Mouse (Mus musculus) limb, embryonic 13.5 days (tissue): Measurements from ENCODE around the gene Nt5e. TPM values are rescaled to one million over a fixed set of nuclear protein-coding genes. Genes with fewer than 3 reads are reported as not detected.
A peak's percentile ranks its signal among the peaks of the same experiment; 100 is the strongest.

Experiments
- ATAC-seq: fragments of 200-750 bp; cut with Nextera tagmentation; 2 replicates; pipeline ENCODE4 v1.8.0; 2017; ENCODE audit warnings: low read depth, moderate number of reproducible peaks, moderate TSS enrichment; ENCODE audit not compliant: low FRiP score
- H3K27ac ChIP-seq: fragments of 300-500 bp; sonication (generic); 2 replicates; pipeline ENCODE4 v1.5.1; 2015; ENCODE audit warnings: inconsistent platforms, mild to moderate bottlenecking, moderate library complexity
- H3K27me3 ChIP-seq: fragments of 300-500 bp; sonication (generic); 2 replicates; pipeline ENCODE4 v1.6.1; 2015; ENCODE audit warnings: mild to moderate bottlenecking, inconsistent platforms
- H3K36me3 ChIP-seq: fragments of 300-500 bp; sonication (generic); 2 replicates; pipeline ENCODE4 v1.6.1; 2015; ENCODE audit warnings: inconsistent platforms, mild to moderate bottlenecking, moderate library complexity
- H3K4me1 ChIP-seq: fragments of 300-500 bp; sonication (generic); 2 replicates; pipeline ENCODE4 v1.6.1; 2015; ENCODE audit warnings: inconsistent platforms
- H3K4me2 ChIP-seq: fragments of 300-500 bp; sonication (generic); replicated peaks from 2 replicates; pipeline ENCODE4 v1.6.1; 2015; ENCODE audit warnings: inconsistent platforms, mild to moderate bottlenecking, moderate library complexity
- H3K4me3 ChIP-seq: fragments of 300-500 bp; sonication (generic); 2 replicates; pipeline ENCODE4 v1.5.1; 2015; ENCODE audit warnings: moderate library complexity, mild to moderate bottlenecking, inconsistent platforms
- H3K9ac ChIP-seq: fragments of 300-500 bp; sonication (generic); 2 replicates; pipeline ENCODE4 v1.6.1; 2015; ENCODE audit warnings: mild to moderate bottlenecking, inconsistent platforms
- H3K9me3 ChIP-seq: fragments of 300-500 bp; sonication (generic); 2 replicates; pipeline ENCODE4 v1.6.1; 2016; ENCODE audit warnings: inconsistent platforms
- WGBS: fragments of 180-500 bp; shearing (Covaris S2); methylation state at CpG from one replicate; pipeline ENCODE4 v1.1.7; 2015; 5-methylcytosine and 5-hydroxymethylcytosine counted together
- polyA plus RNA-seq: library from polyadenylated mRNA; unstranded; fragments of >200 nt; fragmentation: Nextera tagmentation; extraction: Ambion mirVana; gene quantifications from 2 replicates; pipeline ENCODE4 v1.2.1, GENCODE M21; 2015

The Nt5e gene
- polyA plus RNA-seq, 1 experiment from 2014 or later = 13.2 TPM

DNA sequence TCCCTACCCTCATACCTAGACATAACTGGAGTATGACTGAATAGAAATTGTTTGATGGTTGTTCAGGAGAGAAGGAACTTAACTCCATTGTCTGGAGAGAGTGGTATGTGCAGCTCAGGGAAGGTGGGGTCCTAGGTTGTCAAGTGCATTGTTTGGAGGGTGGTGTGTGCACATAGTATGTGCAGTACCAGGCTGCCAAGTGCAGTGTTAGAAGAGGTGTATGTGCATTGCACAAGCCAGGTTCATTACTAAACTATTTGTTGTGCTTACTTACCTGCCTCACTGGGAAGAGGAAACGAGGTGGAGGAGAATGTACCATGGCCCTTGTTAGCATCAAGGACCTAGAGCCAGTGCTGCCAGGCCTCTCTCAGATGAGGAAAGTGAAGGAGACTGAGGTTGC lies 23.3 kb downstream of the Nt5e start:
- Histone ChIP-seq H3K4me1 (peaks cover 26% of the 10 kb centered on the region; the same call in 1 of the 2 replicates), H3K36me3 (no peaks in the 10 kb centered on the region), H3K4me3 (no peak overlapping the region), H3K9ac (no peak overlapping the region), H3K27ac (no peak overlapping the region), H3K4me2 (no peak overlapping the region), H3K9me3 (no peaks in the 10 kb centered on the region), H3K27me3 (no peaks in the 10 kb centered on the region)
- ATAC-seq = no peak
- 63% methylated on average over 1 of the region's 1 CpGs for WGBS

GRCm38 (mm10) chr9:88351163-88351562 lies 24.2 kb downstream of the Nt5e start:
- Histone ChIP-seq H3K9ac (no peak overlapping the region), H3K4me3 (no peak overlapping the region), H3K27ac (no peak overlapping the region), H3K4me1 (peaks cover 26% of the 10 kb centered on the region; the same call in 1 of the 2 replicates), H3K36me3 (no peaks in the 10 kb centered on the region), H3K9me3 (no peaks in the 10 kb centered on the region), H3K27me3 (no peaks in the 10 kb centered on the region), H3K4me2 (no peak overlapping the region)
- no peak for ATAC-seq
- WGBS = 50% methylated on average over 3 of the region's 3 CpGs

DNA sequence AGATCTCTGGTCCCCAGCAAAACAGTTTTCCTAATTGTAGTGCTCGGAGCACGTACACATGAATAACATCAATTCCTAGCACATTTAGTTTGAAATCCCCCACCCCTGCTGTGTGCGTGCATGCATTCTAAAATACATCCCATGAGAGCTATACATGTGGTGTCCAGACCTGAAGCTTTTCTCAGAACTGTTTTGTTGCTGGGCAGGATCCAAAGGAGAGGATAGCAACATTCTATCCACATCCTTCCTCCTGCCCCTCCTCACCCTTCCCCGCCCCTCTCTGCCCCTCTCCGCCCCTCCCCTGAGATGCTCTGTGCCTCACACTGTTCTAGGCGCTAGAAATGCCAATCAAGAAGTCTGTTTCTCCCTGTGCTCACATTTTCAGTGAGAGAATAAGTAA lies 25.7 kb downstream of the Nt5e start:
- peaks cover 26% of the 10 kb centered on the region; the same call in 1 of the 2 replicates for H3K4me1 ChIP-seq
- H3K4me2 ChIP-seq = no peak overlapping the region
- H3K27me3 ChIP-seq = no peaks in the 10 kb centered on the region
- 40% methylated on average over 6 of the region's 6 CpGs for WGBS
- no peak overlapping the region for H3K9ac ChIP-seq
- no peaks in the 10 kb centered on the region for H3K9me3 ChIP-seq
- H3K36me3 ChIP-seq = no peaks in the 10 kb centered on the region
- no peak overlapping the region for H3K4me3 ChIP-seq
- peak; percentile 58 for ATAC-seq
- peak overlapping the region; percentile 44; the same call in 1 of the 2 replicates for H3K27ac ChIP-seq

GRCm38 (mm10) chr9:88353459-88353858 lies 26.5 kb downstream of the Nt5e start:
- no peak for ATAC-seq
- Histone ChIP-seq H3K4me3 (no peak overlapping the region), H3K27me3 (no peaks in the 10 kb centered on the region), H3K4me2 (no peak overlapping the region), H3K4me1 (peaks cover 26% of the 10 kb centered on the region; the same call in 1 of the 2 replicates), H3K9ac (no peak overlapping the region), H3K36me3 (no peaks in the 10 kb centered on the region), H3K27ac (no peak overlapping the region), H3K9me3 (no peaks in the 10 kb centered on the region)
- WGBS = 85% methylated on average over 7 of the region's 7 CpGs

DNA sequence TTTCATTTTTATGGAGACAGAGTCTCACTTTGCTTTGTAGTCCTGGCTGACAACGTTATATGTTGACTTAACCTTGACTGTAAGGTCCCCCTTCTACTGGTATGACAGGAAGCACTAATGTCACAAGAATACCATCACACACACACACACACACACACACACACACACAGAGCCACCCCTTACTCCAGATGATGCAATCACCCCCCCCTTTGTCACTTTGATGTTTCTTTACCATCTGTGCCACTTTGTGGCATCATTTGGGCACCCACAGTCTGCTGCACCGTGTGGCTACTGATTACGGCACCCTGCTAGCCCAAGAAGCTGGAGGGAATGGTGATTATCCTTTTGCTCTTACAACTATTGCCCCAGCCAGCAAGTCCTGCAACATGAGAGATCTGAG lies 30.2 kb downstream of the Nt5e start:
- Histone ChIP-seq H3K36me3 (no peaks in the 10 kb centered on the region), H3K4me3 (no peak overlapping the region), H3K27ac (no peak overlapping the region), H3K27me3 (no peaks in the 10 kb centered on the region), H3K9me3 (no peaks in the 10 kb centered on the region), H3K9ac (no peak overlapping the region), H3K4me2 (no peak overlapping the region), H3K4me1 (peaks cover 21% of the 10 kb centered on the region)
- ATAC-seq = no peak
- 61% methylated on average over 3 of the region's 3 CpGs for WGBS

GRCm38 (mm10) chr9:88359140-88359539 lies 32.1 kb downstream of the Nt5e start:
- Histone ChIP-seq H3K9ac (no peak overlapping the region), H3K27ac (no peak overlapping the region), H3K4me2 (no peak overlapping the region), H3K4me3 (no peak overlapping the region), H3K9me3 (no peaks in the 10 kb centered on the region), H3K36me3 (no peaks in the 10 kb centered on the region), H3K4me1 (peaks cover 21% of the 10 kb centered on the region), H3K27me3 (no peaks in the 10 kb centered on the region)
- 88% methylated on average over 2 of the region's 2 CpGs for WGBS
- no peak for ATAC-seq

GRCm38 (mm10) chr9:88361211-88361909 lies 34.4 kb downstream of the Nt5e start:
- ATAC-seq = peak; percentile 16; the same call in 1 of the 2 replicates
- H3K27ac ChIP-seq = peak overlapping the region; percentile 82
- no peak overlapping the region for H3K4me2 ChIP-seq
- H3K9me3 ChIP-seq = no peaks in the 10 kb centered on the region
- peaks cover 21% of the 10 kb centered on the region for H3K4me1 ChIP-seq
- H3K4me3 ChIP-seq = no peak overlapping the region
- H3K27me3 ChIP-seq = no peaks in the 10 kb centered on the region
- WGBS = 74% methylated on average over 14 of the region's 14 CpGs
- no peak overlapping the region for H3K9ac ChIP-seq
- peaks cover 6% of the 10 kb centered on the region; the same call in 1 of the 2 replicates for H3K36me3 ChIP-seq

DNA sequence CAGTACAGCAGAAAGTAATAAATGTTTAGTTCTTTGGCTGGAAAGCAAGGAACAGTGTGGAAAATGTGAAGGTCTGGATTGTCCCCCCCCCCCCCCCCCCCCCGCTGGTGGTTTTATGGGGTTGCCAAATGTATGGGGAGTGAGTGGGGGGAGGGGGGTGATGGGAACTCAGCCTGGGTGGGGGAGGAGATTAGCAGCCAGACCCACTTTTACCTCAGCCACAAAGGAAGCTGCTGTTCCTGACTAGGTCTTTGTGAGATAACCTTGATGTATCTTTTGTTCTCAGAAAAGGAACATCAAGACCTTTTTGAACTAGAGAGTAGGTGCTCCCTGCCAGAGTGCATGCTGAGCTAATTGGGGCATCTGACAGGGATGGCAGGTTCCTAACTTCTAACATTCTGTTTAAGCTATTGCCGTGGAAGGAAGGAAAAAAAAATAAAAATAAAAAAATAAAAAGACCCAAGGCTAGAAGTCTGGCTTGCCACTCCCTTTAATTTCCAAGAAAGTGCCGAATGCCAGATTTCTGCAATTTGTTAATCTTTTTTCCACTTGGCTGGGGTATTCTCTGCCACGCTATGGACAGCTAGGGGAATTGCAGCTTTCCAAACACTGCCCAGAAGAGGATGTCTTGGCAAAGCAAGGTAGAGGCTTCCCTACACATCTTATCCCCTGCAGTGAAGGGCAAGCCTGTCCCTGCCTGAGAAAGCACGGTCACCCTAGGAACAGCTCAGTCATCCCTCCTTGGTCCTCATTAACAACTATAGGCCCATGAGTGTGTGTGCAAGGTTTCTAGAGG lies 35.3 kb downstream of the Nt5e start:
- peak; percentile 53 for ATAC-seq
- Histone ChIP-seq H3K27me3 (no peaks in the 10 kb centered on the region), H3K9me3 (no peaks in the 10 kb centered on the region), H3K9ac (no peak overlapping the region), H3K27ac (peak overlapping the region; percentile 58; the same call in 1 of the 2 replicates), H3K36me3 (peaks cover 6% of the 10 kb centered on the region; the same call in 1 of the 2 replicates), H3K4me1 (peaks cover 21% of the 10 kb centered on the region), H3K4me2 (peak overlapping the region; percentile 11; the same call in 1 of the 2 replicates), H3K4me3 (no peak overlapping the region)
- WGBS = 26% methylated on average over 5 of the region's 5 CpGs

- Histone ChIP-seq H3K4me3 (no peak overlapping the region), H3K27me3 (no peaks in the 10 kb centered on the region), H3K4me2 (no peak overlapping the region), H3K9ac (no peak overlapping the region), H3K27ac (no peak overlapping the region; the same call in 1 of the 2 replicates), H3K4me1 (peaks cover 21% of the 10 kb centered on the region), H3K36me3 (peaks cover 6% of the 10 kb centered on the region; the same call in 1 of the 2 replicates), H3K9me3 (no peaks in the 10 kb centered on the region)
- WGBS = 96% methylated on average over 3 of the region's 3 CpGs
- no peak for ATAC-seq
Observed at GRCm38 (mm10) chr9:88363102-88363501, 36.1 kb downstream of the Nt5e start.

GRCm38 (mm10) chr9:88366308-88366707 lies 39.3 kb downstream of the Nt5e start:
- Histone ChIP-seq H3K4me2 (no peak overlapping the region), H3K9me3 (no peaks in the 10 kb centered on the region)
- 88% methylated on average over 4 of the region's 4 CpGs for WGBS

DNA sequence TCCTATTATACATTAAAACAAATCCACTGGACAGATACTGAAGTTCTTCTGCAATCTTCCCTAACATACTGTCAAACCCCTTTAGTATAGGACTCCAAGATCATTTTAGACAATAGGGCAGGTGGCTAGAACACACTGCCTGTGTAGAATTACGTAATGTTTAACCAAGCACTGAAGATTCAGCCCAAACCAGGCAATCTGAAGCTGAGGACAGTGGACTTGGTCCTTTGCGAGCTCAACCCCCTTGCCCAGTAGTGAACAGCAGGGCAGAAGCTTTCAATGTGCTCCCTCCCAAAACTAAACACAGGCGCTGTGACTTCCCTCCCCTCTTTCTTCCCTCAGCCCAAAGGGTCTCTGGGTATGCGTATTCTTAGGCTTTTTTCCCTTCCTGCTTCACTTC lies 39.8 kb downstream of the Nt5e start:
- Histone ChIP-seq H3K9ac (no peak overlapping the region), H3K27ac (no peak overlapping the region), H3K4me3 (no peak overlapping the region), H3K36me3 (peaks cover 17% of the 10 kb centered on the region), H3K4me2 (no peak overlapping the region), H3K27me3 (no peaks in the 10 kb centered on the region), H3K9me3 (no peaks in the 10 kb centered on the region), H3K4me1 (peaks cover 12% of the 10 kb centered on the region)
- ATAC-seq = no peak
- WGBS = 88% methylated on average over 4 of the region's 4 CpGs

More at GRCm38 (mm10) chr9:88366308-88366707, 39.3 kb downstream of the Nt5e start:
- Histone ChIP-seq H3K36me3 (peaks cover 17% of the 10 kb centered on the region), H3K27me3 (no peaks in the 10 kb centered on the region), H3K9ac (no peak overlapping the region), H3K4me3 (no peak overlapping the region), H3K4me1 (peaks cover 17% of the 10 kb centered on the region), H3K27ac (no peak overlapping the region)
- ATAC-seq = no peak

DNA sequence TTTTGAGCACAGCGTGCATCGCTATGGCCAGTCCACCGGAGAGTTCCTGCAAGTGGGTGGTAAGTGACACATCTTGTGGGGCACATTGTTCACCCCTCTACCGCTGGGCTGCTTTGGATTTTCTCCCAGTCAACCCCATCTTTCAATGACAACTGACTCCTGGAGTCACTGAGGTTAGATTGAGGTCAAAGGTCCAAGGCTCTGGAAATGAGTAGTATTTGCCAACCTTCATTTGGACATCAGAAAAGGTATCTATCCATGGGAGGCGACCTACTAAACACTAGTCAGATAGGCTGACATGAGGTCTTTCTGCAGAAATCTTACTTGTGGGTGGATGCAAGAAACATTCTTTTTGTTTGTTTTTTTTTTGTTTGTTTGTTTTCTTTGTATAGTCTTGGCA lies 40.3 kb downstream of the Nt5e start:
- Histone ChIP-seq H3K27ac (no peak overlapping the region), H3K4me1 (peaks cover 8% of the 10 kb centered on the region), H3K4me2 (no peak overlapping the region), H3K27me3 (no peaks in the 10 kb centered on the region), H3K4me3 (no peak overlapping the region), H3K36me3 (peaks cover 17% of the 10 kb centered on the region), H3K9me3 (no peaks in the 10 kb centered on the region), H3K9ac (no peak overlapping the region)
- 89% methylated on average over 5 of the region's 5 CpGs for WGBS
- ATAC-seq = no peak
